Mouse (Mus musculus) urinary bladder, adult 2 months (tissue): ENCODE results near the gene Gm20498. TPM values are rescaled to one million over a fixed set of nuclear protein-coding genes. Genes with fewer than 3 reads are reported as not detected.
A peak's percentile ranks its signal among the peaks of the same experiment; 100 is the strongest.

Experiments
- DNase-seq: peaks from one replicate; pipeline ENCODE4 v3.0.0; 2022; ENCODE audit warnings: low spot score
- polyA plus RNA-seq: library from polyadenylated mRNA; depleted of rRNA; stranded (reverse); fragments of >200 nt; gene quantifications from 2 replicates; pipeline ENCODE4 v1.2.3, GENCODE M21; 2012; rRNA removed

Gm20498 gene
- polyA plus RNA-seq, 1 experiment, result 20.0 TPM

DNA sequence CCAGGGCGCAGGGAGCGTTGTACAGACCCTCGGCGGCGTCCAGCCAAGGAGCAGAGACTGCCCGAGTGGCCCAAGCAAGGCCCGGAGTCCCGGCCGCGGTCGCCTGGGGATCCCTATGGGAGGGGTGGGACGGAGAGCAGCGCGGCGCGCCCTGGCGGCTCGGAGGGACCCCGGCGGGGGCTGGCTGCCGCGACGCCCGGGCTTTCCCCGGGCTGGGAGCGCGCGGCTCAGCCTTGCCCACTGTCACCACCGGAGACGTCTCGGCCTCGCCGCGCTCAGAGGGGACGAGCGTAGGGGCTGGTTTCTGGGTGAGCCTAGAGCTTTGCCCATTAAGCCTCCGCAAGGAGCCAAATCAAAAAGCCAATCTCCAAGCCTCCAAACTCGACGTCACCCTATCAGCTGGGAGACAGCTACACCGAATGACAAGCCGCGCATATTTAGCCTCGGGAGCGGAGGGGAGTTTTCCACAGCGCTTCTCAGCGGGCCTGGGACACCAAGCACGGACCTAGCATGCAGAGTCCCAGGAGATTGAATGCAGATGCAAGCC is 199.8 kb downstream of the Gm20498 start, which contains the start of gene Slc8a3:
Slc8a3 (minus strand) TSS at position 306 of the 547 bp plus-strand sequence.
- DNase-seq, result peak; percentile 23

DNA sequence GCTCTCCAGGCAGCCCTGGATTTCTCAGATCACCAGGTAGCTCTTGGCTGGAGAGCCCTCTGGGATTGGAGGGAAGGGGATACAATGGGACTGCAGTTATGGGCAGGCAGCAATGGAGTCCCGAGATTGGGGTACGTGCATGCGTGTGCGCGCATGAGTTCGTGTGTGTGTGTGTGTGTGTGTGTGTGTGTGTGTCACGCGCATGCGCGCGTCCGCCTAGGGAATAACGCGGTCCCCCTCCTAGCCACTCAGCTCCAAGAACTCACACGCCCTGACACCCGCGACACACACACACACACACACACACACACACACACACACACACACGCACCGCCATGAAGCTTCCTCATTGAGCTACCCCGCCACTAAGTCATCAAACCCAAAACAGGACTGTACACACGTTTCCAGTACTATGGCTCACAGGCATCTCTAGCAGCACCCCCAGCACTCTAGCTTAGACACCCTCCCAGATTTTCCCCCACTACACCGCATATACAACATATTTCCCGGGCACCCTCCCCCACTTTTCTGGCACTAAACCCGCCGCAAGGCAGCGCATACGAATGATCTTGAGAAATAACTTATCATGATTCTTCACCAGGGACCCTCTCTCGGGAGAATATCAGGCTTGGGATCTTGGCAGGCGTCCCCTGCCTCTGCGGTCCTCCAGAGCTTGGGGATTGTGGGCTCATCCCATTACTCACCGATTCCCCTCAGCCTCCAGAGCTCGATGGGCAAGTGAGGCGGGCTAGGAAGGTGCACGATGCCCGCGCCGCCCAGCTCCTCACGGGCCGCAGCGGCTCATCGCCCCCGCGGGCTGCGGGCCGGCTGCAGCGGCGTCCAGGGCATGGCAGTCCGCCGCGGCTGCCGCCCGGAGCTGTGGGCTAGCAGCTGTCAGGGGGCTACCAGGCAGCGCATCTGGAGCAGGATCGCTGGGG is 200.5 kb downstream of the Gm20498 start:
- no peak for DNase-seq

DNA sequence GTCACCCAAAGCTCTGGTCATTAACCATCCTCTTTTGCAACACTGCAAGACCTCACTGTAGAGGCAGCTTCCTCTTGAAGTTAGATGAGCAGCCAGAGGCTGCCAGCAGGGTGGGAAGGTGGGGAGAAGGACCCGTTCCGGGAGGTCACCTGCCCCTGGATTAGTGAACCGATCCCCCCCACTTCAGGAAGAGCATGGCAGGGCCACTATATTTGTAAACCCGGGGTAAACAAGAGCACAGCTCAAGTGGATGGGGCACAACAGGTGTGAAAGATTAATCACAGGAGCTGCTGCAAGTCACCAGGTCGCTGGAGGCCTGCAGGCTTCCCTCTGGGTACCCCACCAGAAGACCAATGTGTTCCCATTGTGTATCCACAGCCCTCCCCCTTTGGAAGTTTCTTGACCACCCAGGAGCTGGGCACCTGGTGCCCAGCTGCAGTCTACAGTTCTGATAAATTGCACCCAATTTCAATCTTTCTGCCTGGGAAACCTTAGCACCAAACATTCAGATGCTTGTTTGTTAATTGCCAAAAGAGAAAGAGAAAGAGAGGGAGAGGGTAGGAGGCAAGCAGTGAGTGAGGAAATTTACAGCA is 201.6 kb downstream of the Gm20498 start:
- no peak for DNase-seq

DNA sequence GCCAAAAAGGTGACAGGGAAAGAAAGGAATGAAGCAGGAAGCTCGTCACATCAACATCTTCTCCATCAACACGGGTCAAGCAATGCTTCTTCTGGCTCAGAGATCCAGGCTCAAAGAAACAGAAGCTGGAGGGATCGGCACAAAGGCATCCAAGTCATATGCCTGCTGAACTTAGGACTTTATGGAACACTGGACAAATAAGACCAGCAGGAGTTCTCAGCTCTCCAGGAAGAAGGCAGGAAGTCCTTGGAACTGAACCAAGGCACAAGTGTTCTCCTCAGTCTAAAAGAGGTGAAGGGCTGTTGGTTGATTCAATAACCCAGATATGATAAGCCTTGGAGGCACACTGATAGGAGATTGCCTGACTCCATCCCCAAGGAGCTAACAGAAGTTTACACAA is 207.7 kb downstream of the Gm20498 start:
- no peak for DNase-seq

DNA sequence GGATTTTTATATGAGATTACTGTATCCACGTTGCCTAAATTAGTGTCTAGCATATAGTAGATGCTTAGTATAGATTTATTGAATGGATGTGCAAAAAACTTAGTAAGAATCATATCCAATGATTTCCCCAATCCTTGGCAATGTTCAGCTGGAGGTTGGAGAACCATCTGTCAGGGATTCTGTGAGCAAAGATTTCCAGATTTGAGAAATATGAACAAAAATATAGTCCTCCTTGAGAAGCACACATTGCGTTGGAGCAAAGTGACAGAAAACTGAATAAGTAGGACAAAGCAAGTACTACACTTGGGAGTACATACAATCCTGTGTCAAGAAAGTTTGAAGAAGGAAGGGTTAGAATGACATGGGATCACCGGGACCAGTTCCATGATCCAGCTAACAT is 208.6 kb downstream of the Gm20498 start:
- DNase-seq, result no peak

DNA sequence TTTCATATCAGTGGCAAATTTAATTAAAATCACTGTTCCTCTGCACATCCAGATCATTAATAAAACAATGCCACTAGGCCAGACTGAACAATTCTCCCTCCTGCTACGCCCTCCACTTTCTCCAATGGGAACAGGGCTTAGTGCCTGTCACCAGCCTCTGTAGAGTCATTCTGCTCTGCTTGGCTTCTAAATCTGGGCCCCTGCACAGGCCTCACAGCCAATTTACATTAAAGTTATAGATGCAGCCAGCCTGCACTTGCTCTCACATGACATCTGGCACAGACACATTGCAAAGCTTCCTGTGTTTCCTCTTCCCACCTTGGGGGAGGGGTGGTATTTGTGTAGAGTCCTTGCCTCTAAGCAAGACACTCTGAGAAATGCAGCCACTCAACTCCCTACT is 211.7 kb downstream of the Gm20498 start:
- DNase-seq, result no peak

DNA sequence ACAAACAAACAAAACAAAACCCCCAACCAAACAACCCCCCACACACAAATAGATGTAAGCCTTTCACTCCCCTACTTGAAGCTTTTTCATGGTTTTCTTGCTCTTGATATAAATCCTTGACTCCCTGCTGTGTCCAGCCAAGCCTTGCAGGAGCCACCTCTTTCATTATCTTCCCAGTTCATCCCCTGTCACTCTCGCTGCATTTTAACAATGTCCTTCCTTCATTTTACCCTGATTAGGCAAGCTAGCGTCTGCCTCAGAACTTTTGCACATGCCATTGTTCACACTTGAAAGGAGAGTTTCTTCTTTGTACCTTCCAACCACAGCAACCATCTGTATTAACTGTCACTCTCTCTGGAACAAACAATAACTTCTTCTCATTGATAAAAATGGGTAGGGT is 214.9 kb downstream of the Gm20498 start:
- DNase-seq, result no peak

DNA sequence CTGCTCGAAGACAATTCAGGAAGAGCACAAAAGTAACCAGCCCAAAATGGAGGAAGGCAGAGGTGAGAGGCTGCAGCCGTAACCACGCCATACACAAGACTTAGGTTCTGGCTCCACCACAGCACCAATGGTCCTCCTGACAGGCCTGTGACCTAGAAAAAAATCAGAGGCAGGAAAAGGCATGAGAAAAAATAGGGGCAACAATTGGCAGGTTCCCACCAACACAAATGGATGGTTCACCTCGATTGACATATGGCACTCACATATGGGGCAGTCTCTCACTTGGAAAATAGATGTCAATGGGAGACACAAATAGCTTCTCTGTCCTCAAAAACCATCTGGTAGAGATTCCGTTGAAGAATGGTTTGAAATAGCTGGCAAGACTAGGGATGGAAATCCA is 216.8 kb downstream of the Gm20498 start:
- DNase-seq, result no peak

Other genes with a start within 250 kb of the Gm20498 start
- gene Slc8a3, start 199.7 kb downstream of the Gm20498 start, polyA plus RNA-seq, result 0.51 and 0.75 TPM in 2 replicates
- 1.6 and 1.9 TPM in 2 replicates for gene Gm4787, start 153.4 kb downstream of the Gm20498 start, polyA plus RNA-seq
- gene Adam4, start 111.0 kb downstream of the Gm20498 start, polyA plus RNA-seq, result 1.3 and 1.5 TPM in 2 replicates
- gene Cox16, start 47.8 kb downstream of the Gm20498 start, polyA plus RNA-seq, result 73.2 and 88.9 TPM in 2 replicates
- gene Synj2bp, start within 50 bp of the Gm20498 start, polyA plus RNA-seq, result 36.6 and 38.0 TPM in 2 replicates
- gene Adam21, start 35.6 kb upstream of the Gm20498 start, polyA plus RNA-seq, result 0.04 and 0.06 TPM in 2 replicates
- gene Med6, start 62.1 kb upstream of the Gm20498 start, polyA plus RNA-seq, result 33.0 and 41.8 TPM in 2 replicates
- 7.4 and 7.6 TPM in 2 replicates for gene Ttc9, start 98.3 kb upstream of the Gm20498 start, polyA plus RNA-seq
- 1.4 and 2.3 TPM in 2 replicates for gene Map3k9, start 248.3 kb upstream of the Gm20498 start, polyA plus RNA-seq